Mouse (Mus musculus) stomach, adult 2 months (tissue): ENCODE measurements around the gene Slc44a5. TPM values are rescaled to one million over a fixed set of nuclear protein-coding genes. Genes with fewer than 3 reads are reported as not detected.

ENCODE experiments used
- polyA plus RNA-seq: library from polyadenylated mRNA; depleted of rRNA; stranded (reverse); fragments of >200 nt; gene quantifications from 2 replicates; pipeline ENCODE4 v1.2.3, GENCODE M21; 2012; rRNA removed

Gene Slc44a5
- 0.02 and 0.03 TPM in 2 replicates for polyA plus RNA-seq

GRCm38 (mm10) chr3:153973171-153973948 is at the start of gene Slc44a5:
Gene Slc44a5, plus strand, starts transcription at chr3:153973436.

GRCm38 (mm10) chr3:153944335-153944990 is 28.8 kb upstream of the Slc44a5 start, which contains the start of gene Acadm:
Gene Acadm, minus strand, starts transcription at chr3:153944632.

Other genes with a start within 250 kb of the Slc44a5 start
- 0.09 and 0.16 TPM in 2 replicates for gene St6galnac3, start 248.3 kb upstream of the Slc44a5 start, polyA plus RNA-seq
- gene Asb17, start 129.2 kb upstream of the Slc44a5 start, polyA plus RNA-seq, result not detected in 2 replicates
- gene Msh4, start 67.3 kb upstream of the Slc44a5 start, polyA plus RNA-seq, result 0.01 TPM in 1 of 2 replicates, not detected in the other
- 6.2 and 14.0 TPM in 2 replicates for gene Rabggtb, start 60.4 kb upstream of the Slc44a5 start, polyA plus RNA-seq
- gene Acadm, start 28.8 kb upstream of the Slc44a5 start, polyA plus RNA-seq, result 6.8 and 7.9 TPM in 2 replicates